Mouse (Mus musculus) spleen, postnatal 10 days (tissue): ENCODE data around the gene Armh1.
"Not testable (repeated sequence)": the region's sequence is repeated elsewhere in the genome, so short reads cannot be mapped to it uniquely, and the experiment has no call there.

Experiments
- DNase-seq, 2 experiments: peaks; one replicate each; pipeline ENCODE4 v3.0.0; 2021 to 2022; ENCODE audit warnings: low spot score in 2 of 2

Armh1 gene

DNA sequence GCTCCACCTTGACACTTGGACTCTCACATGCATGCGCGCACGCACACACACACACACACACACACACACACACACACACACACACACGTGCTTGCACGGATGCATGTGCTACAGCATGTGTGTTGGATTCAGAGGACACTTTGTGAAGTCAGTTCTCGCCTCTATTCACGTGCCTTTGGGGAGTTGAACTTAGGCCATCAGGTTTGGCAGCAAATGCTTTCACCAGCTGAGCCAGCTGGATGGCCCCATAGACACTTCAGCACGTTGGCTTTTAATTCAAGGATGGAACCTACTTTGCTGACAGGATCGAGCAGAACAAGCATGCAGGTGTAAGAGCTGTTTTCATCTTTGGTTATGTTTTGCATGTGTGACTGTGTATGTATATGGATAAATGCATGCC lies 30.1 kb downstream of the Armh1 start:
- DNase-seq = no peak

DNA sequence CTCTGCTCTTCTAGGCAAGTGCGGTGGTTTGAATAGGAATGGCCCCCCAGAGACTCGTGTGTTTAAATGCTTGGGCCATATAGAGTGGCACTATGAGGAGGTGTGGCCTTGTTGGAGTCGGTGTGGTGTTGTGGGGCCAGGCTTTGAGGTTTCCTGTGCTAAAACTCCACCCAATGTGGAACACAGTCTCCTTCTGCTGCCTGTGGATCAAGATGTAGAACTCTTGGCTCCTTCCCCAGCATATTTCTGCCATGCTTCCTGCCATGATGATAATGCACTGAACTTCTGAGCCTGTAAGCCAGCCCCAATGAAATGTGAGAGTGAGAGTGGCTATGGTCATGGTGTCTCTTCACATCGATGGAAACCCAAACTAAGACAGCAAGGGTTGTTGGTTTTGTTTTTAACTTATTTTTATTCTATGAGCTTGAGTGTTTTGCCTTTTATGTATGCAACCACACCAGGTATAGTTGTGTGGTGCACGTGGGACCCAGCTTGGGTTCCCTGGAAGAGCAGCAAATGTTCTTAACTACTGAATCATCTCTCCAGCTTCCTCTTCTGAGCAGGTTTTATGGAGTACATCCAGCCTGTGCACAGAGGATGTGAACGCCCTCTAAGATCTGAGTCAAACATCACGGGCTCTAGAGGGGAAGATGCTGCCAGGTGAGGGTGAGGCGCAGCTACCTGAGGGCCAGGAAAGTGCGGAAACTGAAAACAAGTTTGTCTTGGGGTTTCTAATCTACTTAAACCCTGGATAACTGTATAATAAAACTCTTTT lies 31.0 kb downstream of the Armh1 start:
- DNase-seq = no peak

DNA sequence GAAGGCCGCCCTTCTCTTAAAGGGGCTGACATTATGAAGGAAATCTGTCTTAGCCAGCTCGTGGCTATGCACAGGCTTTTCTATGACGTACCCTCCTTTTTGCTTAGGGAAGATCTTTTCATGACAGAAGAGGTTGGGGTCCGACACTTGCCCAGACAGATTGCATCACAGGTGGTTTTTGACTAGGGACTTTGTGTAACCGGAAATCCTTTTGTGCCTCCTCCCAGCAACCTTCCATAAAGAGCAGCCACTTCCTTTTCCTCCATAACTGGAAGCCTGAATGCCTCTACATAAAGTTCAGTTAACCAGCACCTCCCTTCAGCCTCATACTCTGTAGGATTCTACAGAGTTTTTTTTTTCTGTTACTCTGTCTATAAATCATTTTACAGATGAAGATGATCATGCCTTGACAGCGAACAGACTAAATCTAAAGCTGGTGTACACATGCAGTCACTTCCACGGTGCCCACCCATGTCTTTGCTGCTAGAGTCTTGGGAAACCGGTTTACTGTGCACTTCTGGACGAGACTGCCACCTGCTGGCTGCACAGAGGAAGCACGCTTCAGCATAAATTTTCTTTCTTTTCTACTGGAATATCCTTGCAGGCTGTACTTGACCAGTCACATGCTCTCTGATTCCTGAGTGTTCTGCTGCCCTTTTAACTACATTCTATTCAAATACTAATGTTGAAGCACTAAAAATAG lies 33.3 kb downstream of the Armh1 start:
- DNase-seq = peak; percentile 26 to 71

DNA sequence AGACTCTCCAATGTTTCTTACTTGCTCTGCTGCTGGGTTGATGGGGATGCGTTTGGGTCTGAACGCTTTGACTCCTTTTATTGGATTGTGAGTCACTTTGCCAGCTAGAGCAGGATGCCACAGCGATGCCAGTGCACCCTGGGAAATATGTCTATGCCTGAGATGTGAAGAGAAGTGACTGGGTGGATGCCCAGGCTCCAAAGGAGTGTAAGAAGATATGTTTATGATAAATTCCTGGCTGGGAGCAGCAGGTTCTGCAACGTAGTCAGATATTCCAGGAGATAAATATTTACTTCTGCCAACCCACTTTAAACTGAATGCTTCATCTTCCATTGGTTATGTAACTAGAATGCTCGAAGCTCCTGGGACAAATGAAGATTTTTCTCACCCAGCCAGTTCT lies 34.9 kb downstream of the Armh1 start:
- DNase-seq = no peak

DNA sequence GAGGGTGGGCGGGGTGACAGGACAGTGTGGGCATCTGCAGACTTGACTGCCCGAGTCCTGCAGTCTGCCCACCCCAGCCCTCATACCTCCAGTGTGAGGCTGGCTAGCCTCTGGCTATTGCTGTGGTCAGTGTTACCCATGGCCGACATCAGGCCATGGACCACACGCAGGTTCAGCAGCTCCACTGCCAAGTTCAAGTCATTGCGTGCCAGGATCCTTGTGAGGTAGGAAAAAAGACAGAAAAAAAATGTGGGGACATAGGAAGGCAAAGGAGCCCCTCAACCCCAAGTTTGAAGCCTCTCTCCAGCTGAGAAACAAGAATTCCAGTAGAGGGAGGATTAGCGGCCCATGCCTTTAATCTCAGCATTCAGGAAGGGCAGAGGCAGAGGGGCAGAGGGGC lies 37.7 kb downstream of the Armh1 start:
- DNase-seq = no peak

DNA sequence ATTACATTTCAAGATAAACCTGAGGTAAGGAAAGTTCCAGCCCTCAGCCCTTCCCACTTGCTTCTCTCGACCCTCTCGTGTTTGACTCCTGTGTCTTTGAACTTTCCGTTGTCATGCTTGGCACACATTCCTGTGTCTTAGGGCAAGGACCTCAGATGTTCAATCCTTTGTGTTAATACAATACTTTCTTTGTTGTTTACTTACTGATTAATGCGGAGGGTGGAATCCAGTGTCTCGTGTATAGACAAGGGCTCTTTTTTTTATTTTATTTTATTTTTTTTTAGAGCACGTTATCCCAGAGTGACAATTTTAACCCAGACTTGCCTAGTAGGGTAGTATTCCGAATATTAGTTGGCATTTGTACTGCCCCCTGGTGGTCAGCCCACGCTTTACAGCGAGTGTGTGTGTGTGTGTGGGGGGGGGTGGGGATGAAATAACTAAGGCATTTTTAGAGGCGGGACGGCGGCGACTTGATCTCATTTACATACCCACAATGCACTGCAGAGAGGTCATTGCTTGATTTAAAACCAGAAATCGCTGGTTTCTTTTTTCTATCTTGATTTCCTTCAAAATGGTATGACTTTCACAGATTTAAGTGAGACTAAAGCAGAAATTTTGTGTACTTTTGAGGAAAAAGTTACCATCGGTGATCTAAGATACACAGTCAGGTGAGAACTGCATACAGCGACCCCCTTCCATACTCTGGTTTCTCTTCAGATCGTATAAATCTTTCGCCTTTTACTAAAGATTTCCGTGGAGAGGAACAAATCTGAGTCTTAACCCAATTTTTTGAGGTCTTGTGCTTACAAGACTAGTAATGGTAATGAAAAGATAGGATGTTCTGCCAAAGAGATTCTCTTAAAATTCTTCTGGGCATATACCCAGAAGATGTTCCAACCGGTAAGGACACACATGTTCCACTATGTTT lies 41.5 kb downstream of the Armh1 start:
- DNase-seq = peak; percentile 64 to 89

DNA sequence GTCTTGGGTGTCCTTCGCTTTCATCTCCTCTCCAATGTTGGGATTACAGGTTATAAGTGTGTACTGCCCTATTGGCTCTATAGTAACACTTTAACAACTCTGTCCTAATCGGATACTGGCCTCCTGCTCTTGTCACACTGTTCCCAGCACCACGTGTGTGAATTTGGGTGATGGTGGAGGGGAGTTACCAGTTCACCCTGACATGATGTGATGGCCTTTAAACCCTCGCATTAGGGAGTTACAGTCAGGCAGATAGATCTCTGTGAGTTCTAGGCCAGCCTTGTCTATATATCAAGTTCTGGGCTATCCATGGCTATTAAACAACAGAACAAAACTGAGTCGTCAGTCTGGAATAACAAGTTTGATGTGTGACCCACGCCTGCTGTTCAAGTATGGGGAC lies 42.3 kb downstream of the Armh1 start:
- no peak for DNase-seq

DNA sequence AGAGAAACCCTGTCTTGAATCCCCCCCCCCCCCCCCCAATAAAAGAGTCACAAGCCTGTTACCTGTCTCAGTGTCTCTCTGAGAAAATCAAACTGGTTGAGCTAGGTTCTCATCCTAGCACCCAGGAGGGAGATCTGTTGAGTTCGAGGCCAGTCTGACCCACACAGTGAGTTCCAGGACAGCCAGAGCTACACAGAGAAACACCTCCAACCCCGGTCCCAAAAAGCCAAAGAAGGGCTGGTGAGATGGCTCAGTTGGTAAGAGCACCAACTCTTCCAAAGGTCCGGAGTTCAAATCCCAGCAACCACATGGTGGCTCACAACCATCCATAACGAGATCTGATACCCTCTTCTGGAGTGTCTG lies 49.0 kb downstream of the Armh1 start:
- no peak for DNase-seq

DNA sequence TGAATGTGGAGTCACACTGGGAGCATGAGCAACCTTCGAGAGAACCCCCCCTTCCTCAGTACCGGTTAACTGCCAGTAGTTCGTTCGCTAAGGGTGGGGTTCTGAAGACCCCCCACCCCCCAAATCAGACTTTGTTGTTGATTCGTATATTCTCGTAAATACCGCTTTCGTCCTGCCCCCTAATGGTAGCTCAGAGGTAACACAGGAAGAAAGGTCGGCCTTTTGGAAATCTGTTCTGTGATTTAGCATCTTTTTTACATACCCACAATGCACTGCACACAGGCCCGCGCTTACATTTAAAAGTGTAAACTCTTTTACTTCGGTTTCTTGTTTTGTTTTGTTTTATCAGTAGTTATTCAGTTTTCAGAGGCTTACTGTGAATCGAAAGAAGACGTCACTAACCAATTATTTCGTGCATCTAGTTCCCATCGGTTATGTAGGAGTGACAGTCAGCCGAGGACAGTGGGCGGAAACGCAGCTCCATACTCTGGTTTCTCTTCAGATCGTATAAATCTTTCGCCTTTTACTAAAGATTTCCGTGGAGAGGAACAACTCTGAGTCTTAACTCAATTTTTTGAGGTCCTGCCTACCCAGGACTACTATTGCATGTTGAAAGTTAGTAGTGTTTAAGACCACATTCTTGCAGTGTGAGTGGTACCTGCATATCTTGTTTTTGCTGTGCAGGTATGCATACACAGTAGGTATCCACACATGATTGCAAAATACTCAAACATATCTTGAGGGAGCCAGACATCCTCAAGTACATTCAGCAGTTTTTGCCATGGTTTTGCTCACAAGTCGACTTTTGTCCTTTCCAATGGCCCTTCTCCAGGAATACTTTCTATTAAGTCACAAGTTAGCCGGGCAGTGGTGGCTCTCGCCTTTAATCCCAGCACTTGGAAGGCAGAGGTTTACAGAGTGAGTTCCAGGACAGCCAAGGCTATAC lies 49.6 kb downstream of the Armh1 start:
- peak in 1 of 2 experiments; percentile 56 for DNase-seq

DNA sequence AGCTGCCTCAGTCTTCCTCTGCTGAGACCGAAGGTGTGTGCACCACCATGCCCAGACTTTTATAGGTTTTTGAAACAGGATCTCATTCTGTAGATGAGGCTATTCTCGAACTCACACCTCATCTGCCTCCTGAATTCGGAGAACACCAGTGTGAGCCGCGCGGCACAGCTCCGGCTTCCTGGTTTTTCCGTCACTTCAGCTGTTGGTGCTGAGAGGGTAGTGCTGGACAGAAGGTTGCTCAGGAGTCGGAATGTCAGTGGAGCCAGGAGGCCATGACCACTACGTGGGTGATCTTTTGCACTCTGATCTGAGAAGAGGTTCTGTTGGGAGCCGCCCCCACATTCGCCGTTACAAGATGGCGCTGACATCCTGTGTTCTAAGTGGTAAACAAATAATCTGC lies 60.1 kb downstream of the Armh1 start:
- no peak for DNase-seq

DNA sequence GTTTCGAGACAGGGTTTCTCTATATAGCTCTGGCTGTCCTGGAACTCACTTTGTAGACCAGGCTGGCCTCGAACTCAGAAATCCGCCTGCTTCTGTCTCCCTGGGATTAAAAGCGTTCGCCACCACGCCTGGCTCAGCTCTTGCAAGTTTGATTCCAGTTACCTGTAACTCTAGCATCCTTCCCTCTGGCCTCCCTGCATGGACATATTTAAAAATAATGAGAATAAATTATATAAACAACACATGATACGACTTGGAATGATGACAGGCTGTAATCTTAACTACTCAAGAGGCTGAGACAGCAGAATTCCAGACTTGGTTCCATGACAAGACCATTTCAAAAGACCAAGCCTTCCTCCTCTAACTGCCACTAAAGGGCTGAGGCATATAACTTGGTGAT lies 61.3 kb downstream of the Armh1 start:
- no peak for DNase-seq

DNA sequence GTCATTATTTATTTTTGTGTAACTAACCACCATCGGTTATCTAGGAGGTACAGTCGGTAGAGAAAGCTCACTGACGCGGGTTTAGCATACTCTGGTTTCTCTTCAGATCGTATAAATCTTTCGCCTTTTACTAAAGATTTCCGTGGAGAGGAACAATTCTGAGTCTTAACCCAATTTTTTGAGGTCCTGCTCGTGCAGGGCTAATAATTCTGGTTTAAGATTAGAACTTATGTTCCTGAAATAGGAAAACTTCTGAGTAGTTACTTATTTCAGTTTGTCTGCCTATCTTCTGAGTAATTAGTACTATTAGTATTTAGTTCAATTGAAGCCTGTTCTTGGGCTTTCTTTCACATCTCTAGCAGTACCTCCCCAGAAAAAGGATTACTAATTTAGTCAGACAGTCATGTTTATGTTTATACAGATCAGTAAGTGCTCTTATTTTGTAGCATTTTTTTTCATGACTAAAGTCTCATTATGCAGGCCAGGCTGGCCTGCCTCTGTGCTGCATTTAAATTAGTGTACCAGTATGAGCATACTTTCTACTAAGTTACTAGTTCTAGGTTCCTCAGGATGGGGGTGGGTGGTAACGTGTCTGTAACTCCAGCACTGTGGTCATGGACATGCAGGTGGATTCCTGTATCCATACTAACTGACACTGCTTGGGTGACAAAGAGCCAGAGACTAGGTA lies 61.9 kb downstream of the Armh1 start:
- peak; percentile 47 to 54 for DNase-seq

DNA sequence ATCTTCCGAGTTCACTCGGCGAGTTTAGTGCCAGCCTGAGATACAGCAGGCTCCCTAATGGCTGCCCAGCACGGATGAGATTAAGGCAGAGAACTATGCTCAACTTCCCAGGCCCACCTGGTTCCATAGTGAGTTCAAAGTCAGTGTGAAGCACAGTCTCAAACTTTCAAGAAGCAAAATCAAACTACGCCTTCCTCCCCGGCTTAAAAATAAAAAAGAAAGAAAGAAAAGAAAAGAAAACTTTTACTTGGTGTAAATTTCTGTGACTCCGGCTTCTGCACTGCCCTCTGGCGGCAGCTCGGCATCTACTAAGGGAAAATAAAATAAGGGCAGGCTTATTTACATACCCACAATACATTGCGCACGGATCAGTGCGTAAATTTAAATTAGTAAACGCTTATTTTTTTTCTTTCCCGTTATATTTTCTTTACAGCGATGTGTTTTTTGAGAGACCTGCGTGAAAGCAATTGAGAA lies 62.5 kb downstream of the Armh1 start:
- DNase-seq = peak; percentile 88 to 95

DNA sequence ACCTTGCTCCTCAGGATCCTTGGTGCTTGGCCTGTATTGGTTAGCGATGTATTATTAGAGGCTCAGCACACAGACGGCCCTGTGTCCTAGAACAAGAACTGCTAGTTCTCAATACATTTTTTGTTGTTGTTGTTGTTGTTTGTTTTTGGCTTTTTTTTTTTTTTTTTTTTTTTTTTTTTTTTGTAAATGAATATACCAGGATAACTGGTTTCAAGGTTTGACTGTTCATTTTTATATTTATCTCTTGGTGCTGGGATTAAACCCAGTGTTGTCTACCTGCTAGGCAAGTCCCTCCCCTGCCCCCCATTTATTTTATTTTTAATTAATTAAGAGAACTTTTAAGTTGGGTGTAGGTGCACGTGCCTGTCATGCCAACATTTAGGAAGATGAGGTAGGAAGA lies 63.0 kb downstream of the Armh1 start:
- no peak for DNase-seq

DNA sequence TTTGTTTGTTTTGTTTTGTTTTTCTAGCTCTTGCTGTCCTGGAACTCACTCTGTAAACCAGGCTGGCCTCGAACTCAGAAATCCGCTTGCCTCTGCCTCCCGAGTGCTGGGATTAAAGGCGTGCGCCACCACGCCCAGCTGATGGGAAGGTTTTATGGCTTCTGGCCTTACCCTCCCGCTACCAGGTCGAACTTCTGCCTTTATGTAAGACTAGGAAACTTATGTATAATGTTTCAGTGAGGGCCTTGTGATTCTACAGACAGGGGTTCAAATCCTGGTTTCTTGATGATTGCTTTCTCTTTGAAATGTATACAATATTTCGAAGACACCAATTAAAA lies 69.2 kb downstream of the Armh1 start:
- not testable (repeated sequence) for DNase-seq

DNA sequence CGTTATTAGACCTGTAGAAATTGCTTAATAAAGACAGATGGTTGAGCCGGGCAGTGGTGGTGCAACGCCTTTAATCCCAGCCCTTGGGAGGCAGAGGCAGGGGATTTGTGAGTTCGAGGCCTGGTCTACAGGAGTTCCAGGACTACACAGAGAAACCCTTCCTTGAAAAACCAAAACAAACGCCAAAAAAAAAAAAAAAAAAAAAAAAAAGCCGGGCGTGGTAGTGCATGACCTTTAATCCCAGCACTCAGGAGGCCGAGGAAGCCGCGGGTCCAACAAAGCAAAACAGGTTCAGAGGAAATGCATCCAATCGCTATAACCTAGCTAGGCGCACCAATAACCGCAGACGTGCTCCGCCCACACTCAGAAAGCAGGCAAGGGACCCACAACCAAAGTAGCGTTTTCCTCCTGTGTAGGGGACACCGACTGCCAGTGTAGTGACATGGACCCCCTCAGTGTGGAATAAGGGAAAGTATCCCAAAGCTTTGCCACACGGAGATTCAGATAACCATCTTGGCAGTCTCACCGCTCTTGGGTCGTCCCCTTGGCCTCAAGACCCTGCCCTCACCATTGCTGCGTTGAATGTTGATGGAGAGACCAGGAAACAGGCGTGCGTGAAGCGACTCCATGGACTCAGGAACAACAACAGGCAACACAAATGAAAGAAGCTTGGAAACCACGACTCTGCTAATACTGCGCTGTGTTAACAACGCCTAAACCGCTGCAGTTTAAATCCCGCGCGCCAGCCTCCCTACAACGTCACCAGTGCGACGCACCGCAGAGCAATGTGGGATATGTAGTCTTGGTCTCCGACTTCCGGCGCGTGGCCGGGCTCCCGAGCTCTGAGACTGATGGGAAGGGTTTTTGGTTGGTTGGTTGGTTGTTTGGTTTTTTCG lies 69.8 kb downstream of the Armh1 start, which contains the start of gene Kif2c:
Gene Kif2c (minus strand): TSS at position 777 of the 896 bp plus-strand sequence.
- DNase-seq = peak; percentile 92 to 95

DNA sequence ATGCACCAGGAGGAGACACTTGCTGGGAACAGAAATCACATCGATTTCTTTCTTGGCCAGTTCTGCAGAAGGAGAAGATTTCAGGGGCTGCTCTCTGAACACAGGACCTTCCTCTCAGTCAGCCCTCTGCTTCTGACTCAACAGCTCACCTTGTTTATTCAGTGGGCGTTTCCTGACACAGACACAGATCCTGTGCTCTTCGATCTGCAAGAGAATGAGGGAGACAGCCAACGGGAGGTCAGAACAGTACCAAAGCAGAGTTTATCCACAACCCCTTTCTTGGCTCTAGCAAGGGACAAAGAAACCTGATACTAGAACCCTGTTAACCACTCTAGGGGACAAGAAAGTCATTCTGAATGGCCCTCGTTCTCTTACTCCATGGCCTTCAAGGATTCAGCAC lies 82.0 kb downstream of the Armh1 start:
- DNase-seq = no peak
